Mouse (Mus musculus): ENCODE results near the gene Wwc2. TPM values are rescaled to one million over a fixed set of nuclear protein-coding genes. Genes with fewer than 3 reads are reported as not detected.

Wwc2 gene
- total RNA-seq, 2 experiments from 2014 or later, result 2.1 to 2.3 TPM

- 0 out of 2 replicates have a peak, but pooled peaks have one; percentile 6 for ATAC-seq (ENCODE audit: poor library complexity, severe bottlenecking)
Observed at GRCm38 (mm10) chr8:47989655-47990385, 904 bp downstream of the Wwc2 start.

GRCm38 (mm10) chr8:47989211-47989610 lies 1.5 kb downstream of the Wwc2 start:
- ATAC-seq (ENCODE audit: poor library complexity, severe bottlenecking), result no peak

GRCm38 (mm10) chr8:47988111-47988510 lies 2.6 kb downstream of the Wwc2 start:
- ATAC-seq (ENCODE audit: poor library complexity, severe bottlenecking), result no peak

GRCm38 (mm10) chr8:47985644-47986043 lies 5.1 kb downstream of the Wwc2 start:
- ATAC-seq (ENCODE audit: poor library complexity, severe bottlenecking), result no peak

- ATAC-seq (ENCODE audit: poor library complexity, severe bottlenecking), result no peak
Observed at GRCm38 (mm10) chr8:47985243-47985642, 5.5 kb downstream of the Wwc2 start.

GRCm38 (mm10) chr8:47981075-47981474 lies 9.6 kb downstream of the Wwc2 start:
- ATAC-seq (ENCODE audit: poor library complexity, severe bottlenecking), result no peak

- no peak for ATAC-seq (ENCODE audit: poor library complexity, severe bottlenecking)
Observed at GRCm38 (mm10) chr8:47979876-47980275, 10.8 kb downstream of the Wwc2 start.

- peak; percentile 78 for ATAC-seq (ENCODE audit: poor library complexity, severe bottlenecking)
Observed at GRCm38 (mm10) chr8:47978755-47979154, 12.0 kb downstream of the Wwc2 start.

GRCm38 (mm10) chr8:47974963-47975314 lies 15.8 kb downstream of the Wwc2 start:
- no peak for ATAC-seq (ENCODE audit: poor library complexity, severe bottlenecking)

- ATAC-seq (ENCODE audit: poor library complexity, severe bottlenecking), result peak; percentile 69
Observed at GRCm38 (mm10) chr8:47974138-47974962, 16.4 kb downstream of the Wwc2 start.

GRCm38 (mm10) chr8:47971121-47971520 lies 19.6 kb downstream of the Wwc2 start:
- ATAC-seq (ENCODE audit: poor library complexity, severe bottlenecking), result no peak

- ATAC-seq (ENCODE audit: poor library complexity, severe bottlenecking), result no peak
Observed at GRCm38 (mm10) chr8:47970576-47970975, 20.1 kb downstream of the Wwc2 start.

- no peak for ATAC-seq (ENCODE audit: poor library complexity, severe bottlenecking)
Observed at GRCm38 (mm10) chr8:47967045-47967920, 23.4 kb downstream of the Wwc2 start.

GRCm38 (mm10) chr8:47962484-47962883 lies 28.2 kb downstream of the Wwc2 start:
- ATAC-seq (ENCODE audit: poor library complexity, severe bottlenecking), result no peak

- ATAC-seq (ENCODE audit: poor library complexity, severe bottlenecking), result no peak
Observed at GRCm38 (mm10) chr8:47962005-47962404, 28.7 kb downstream of the Wwc2 start.

- no peak for ATAC-seq (ENCODE audit: poor library complexity, severe bottlenecking)
Observed at GRCm38 (mm10) chr8:47957560-47957959, 33.2 kb downstream of the Wwc2 start.

GRCm38 (mm10) chr8:47951380-47951932 lies 39.3 kb downstream of the Wwc2 start:
- ATAC-seq (ENCODE audit: poor library complexity, severe bottlenecking), result 0 out of 2 replicates have a peak, but pooled peaks have one; percentile 25

GRCm38 (mm10) chr8:47948836-47949235 lies 41.9 kb downstream of the Wwc2 start:
- no peak for ATAC-seq (ENCODE audit: poor library complexity, severe bottlenecking)

GRCm38 (mm10) chr8:47947672-47948618 lies 42.8 kb downstream of the Wwc2 start:
- peak; percentile 87 for ATAC-seq (ENCODE audit: poor library complexity, severe bottlenecking)

GRCm38 (mm10) chr8:47943049-47943448 lies 47.7 kb downstream of the Wwc2 start:
- ATAC-seq (ENCODE audit: poor library complexity, severe bottlenecking), result peak; percentile 43; the same call in 1 of the 2 replicates

Data from megakaryocyte, adult 5-6 weeks (primary cell).